Mouse (Mus musculus) kidney, postnatal 36 days (tissue): ENCODE measurements around the gene Dnajc5.

ENCODE experiments used
- DNase-seq, 2 experiments: peaks; one replicate each; pipeline ENCODE4 v3.0.0; 2021 to 2022; ENCODE audit warnings: mixed read lengths in 2 of 2

Gene Dnajc5

GRCm38 (mm10) chr2:181520118-181520935 is at the start of gene Dnajc5:
Dnajc5 (plus strand) TSS chr2:181520485.
- peak; percentile 99 for DNase-seq

- DNase-seq, result peak; percentile 66 to 78
Observed at GRCm38 (mm10) chr2:181471246-181471645, 49.0 kb upstream of the Dnajc5 start.

GRCm38 (mm10) chr2:181472256-181472827 is 47.9 kb upstream of the Dnajc5 start:
- DNase-seq, result peak; percentile 52 to 64

- no peak for DNase-seq
Observed at GRCm38 (mm10) chr2:181483120-181483519, 37.2 kb upstream of the Dnajc5 start.

GRCm38 (mm10) chr2:181483562-181484318 is 36.5 kb upstream of the Dnajc5 start:
- peak; percentile 66 to 73 for DNase-seq

- peak in 1 of 2 experiments; percentile 45 for DNase-seq
Observed at GRCm38 (mm10) chr2:181484456-181485233, 35.6 kb upstream of the Dnajc5 start.

GRCm38 (mm10) chr2:181485741-181486140 is 34.5 kb upstream of the Dnajc5 start:
- DNase-seq, result no peak

- DNase-seq, result peak; percentile 69 to 83
Observed at GRCm38 (mm10) chr2:181487338-181488277, 32.7 kb upstream of the Dnajc5 start.

GRCm38 (mm10) chr2:181491432-181492205 is 28.7 kb upstream of the Dnajc5 start:
- DNase-seq, result peak; percentile 30 to 66

GRCm38 (mm10) chr2:181492206-181492605 is 28.1 kb upstream of the Dnajc5 start:
- no peak for DNase-seq

GRCm38 (mm10) chr2:181493156-181493927 is 26.9 kb upstream of the Dnajc5 start, which contains the start of gene Abhd16b:
Abhd16b (plus strand) TSS chr2:181493206.
- peak in 1 of 2 experiments; percentile 27 for DNase-seq

GRCm38 (mm10) chr2:181494266-181494945 is 25.9 kb upstream of the Dnajc5 start:
- DNase-seq, result no peak

GRCm38 (mm10) chr2:181495845-181496244 is 24.4 kb upstream of the Dnajc5 start:
- DNase-seq, result peak in 1 of 2 experiments; percentile 27

GRCm38 (mm10) chr2:181496281-181496680 is 24.0 kb upstream of the Dnajc5 start:
- peak; percentile 67 to 82 for DNase-seq

- peak; percentile 96 to 97 for DNase-seq
Observed at GRCm38 (mm10) chr2:181496831-181497547, 23.3 kb upstream of the Dnajc5 start, which contains the start of gene Tpd52l2. Tpd52l2 (plus strand) TSS chr2:181497142.

- DNase-seq, result peak; percentile 81
Observed at GRCm38 (mm10) chr2:181497548-181497875, 22.8 kb upstream of the Dnajc5 start.

- no peak for DNase-seq
Observed at GRCm38 (mm10) chr2:181498644-181499043, 21.6 kb upstream of the Dnajc5 start.

GRCm38 (mm10) chr2:181509191-181509590 is 11.1 kb upstream of the Dnajc5 start:
- DNase-seq, result no peak
